Mouse (Mus musculus) limb, embryonic 11.5 days (tissue): Measurements from ENCODE around the gene Zfp956. TPM values are rescaled to one million over a fixed set of nuclear protein-coding genes. Genes with fewer than 3 reads are reported as not detected.
A peak's percentile ranks its signal among the peaks of the same experiment; 100 is the strongest.

Experiments
- ATAC-seq: fragments of 200-750 bp; cut with Nextera tagmentation; 2 replicates; pipeline ENCODE4 v1.8.0; 2017; ENCODE audit warnings: low read depth; ENCODE audit not compliant: insufficient number of reproducible peaks, low FRiP score, low TSS enrichment
- DNase-seq: peaks from one replicate; pipeline ENCODE4 v3.0.0-alpha.2; 2015; ENCODE audit warnings: low spot score
- H3K27ac ChIP-seq: fragments of 300-500 bp; sonication (generic); replicated peaks from 2 replicates; pipeline ENCODE4 v1.5.1; 2014; ENCODE audit warnings: low read depth, mild to moderate bottlenecking, low read length
- H3K27me3 ChIP-seq: fragments of 300-500 bp; sonication (generic); 2 replicates; pipeline ENCODE4 v1.6.1; 2014; ENCODE audit warnings: mild to moderate bottlenecking, low read length, mixed read lengths; ENCODE audit not compliant: control insufficient read depth, insufficient read depth
- H3K36me3 ChIP-seq: fragments of 300-500 bp; sonication (generic); 2 replicates; pipeline ENCODE4 v1.6.1; 2014; ENCODE audit warnings: mild to moderate bottlenecking, low read length, moderate library complexity, mixed read lengths; ENCODE audit not compliant: control insufficient read depth, insufficient read depth
- H3K4me1 ChIP-seq: fragments of 300-500 bp; sonication (generic); 2 replicates; pipeline ENCODE4 v1.6.1; 2014; ENCODE audit warnings: low read length, mixed read lengths; ENCODE audit not compliant: control insufficient read depth, insufficient read depth
- H3K4me2 ChIP-seq: fragments of 300-500 bp; sonication (generic); 2 replicates; pipeline ENCODE4 v1.6.1; 2014; ENCODE audit warnings: low read depth, mild to moderate bottlenecking, moderate library complexity; ENCODE audit not compliant: severe bottlenecking
- H3K4me3 ChIP-seq: fragments of 300-500 bp; sonication (generic); 2 replicates; pipeline ENCODE4 v1.5.1; 2014; ENCODE audit warnings: low read depth, low read length
- H3K9ac ChIP-seq: fragments of 300-500 bp; sonication (generic); 2 replicates; pipeline ENCODE4 v1.6.1; 2014; ENCODE audit warnings: mild to moderate bottlenecking, low read length
- H3K9me3 ChIP-seq: fragments of 300-500 bp; sonication (generic); 2 replicates; pipeline ENCODE4 v1.6.1; 2016; ENCODE audit warnings: low read length; ENCODE audit not compliant: control insufficient read depth
- WGBS: fragments of 180-500 bp; shearing (Covaris S2); extraction: QIAGEN DNeasy Blood & Tissue Kit; methylation state at CpG from one replicate; pipeline ENCODE4 v1.1.7; 2014; 5-methylcytosine and 5-hydroxymethylcytosine counted together
- polyA plus RNA-seq: library from polyadenylated mRNA; unstranded; fragments of >200 nt; fragmentation: Nextera tagmentation; extraction: Ambion mirVana; gene quantifications from 2 replicates; pipeline ENCODE4 v1.2.1, GENCODE M21; 2014

Gene Zfp956
- polyA plus RNA-seq: 8.8 and 11.9 TPM in 2 replicates

DNA sequence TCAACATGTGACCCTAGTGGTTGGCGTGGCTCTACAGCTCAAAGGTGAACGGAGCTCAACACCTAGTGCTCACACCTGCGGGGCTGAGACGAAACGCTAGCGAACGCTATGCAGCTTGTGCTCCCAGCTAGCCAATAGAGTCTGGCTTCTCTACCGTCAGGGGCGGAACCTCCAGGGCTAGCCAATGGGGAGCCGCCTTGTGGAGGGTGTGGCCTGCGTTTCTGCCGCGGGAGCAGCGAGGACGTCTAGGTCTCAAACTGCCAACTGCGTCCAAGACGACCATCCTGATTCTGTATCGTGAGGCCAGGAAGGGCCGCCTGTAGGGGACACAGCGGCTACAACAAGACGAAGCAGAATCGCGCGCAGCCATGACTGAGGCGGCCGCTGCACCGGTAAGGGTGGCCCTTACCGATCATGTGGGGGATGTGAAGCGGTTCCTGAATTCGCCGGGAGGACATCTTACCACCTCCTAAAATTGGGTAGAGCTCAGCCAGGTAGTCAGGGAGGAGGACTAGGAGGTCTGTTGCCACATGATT, at the start of gene Zfp956:
Gene Zfp956 (plus strand): TSS at position 200 of the 536 bp plus-strand sequence.
- no peaks in the 10 kb centered on the region for H3K36me3 ChIP-seq
- H3K4me2 ChIP-seq: peak within 1 kb of the TSS; percentile 75
- no peaks in the 10 kb centered on the region for H3K9me3 ChIP-seq
- H3K27me3 ChIP-seq: no peaks in the 10 kb centered on the region
- DNase-seq (peak; percentile 94), ATAC-seq (peak; percentile 97)
- H3K4me3 ChIP-seq: peak within 1 kb of the TSS; percentile 67
- H3K4me1 ChIP-seq: 0 out of 2 replicates have a peak, but pooled peaks cover 2% of the 10 kb centered on the region
- WGBS: under 1% methylated on average over 31 of the region's 31 CpGs
- H3K9ac ChIP-seq: peak within 1 kb of the TSS; percentile 74
- H3K27ac ChIP-seq: 0 out of 2 replicates have a peak within 1 kb of the TSS, but pooled peaks have one; percentile 30

DNA sequence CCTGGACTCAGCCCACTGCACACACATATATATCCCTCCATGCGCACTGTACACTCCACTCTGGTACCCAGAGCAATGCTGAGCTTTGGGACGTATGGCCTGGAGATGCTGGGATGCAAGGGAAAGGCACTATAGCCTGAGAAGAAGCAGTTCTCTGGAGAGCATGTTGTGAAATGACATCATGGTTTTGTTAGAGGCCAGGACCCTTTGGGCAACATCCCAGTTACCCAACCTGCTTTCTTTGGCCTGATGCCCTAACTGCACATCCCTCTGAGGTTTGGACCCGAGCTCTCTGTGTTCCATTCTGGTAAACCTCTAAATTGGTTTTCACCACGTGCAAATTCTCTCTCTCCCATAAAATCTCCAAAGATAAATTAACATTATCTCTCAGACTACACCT, 49.6 kb upstream of the Zfp956 start:
- ATAC-seq (no peak), DNase-seq (no peak)
- peaks cover 24% of the 10 kb centered on the region for H3K36me3 ChIP-seq
- WGBS: 86% methylated on average over 4 of the region's 4 CpGs
- no peak overlapping the region for H3K9ac ChIP-seq
- H3K9me3 ChIP-seq: no peaks in the 10 kb centered on the region
- H3K27ac ChIP-seq: no peak overlapping the region
- peaks cover 4% of the 10 kb centered on the region; the same call in 1 of the 2 replicates for H3K27me3 ChIP-seq
- H3K4me1 ChIP-seq: no peaks in the 10 kb centered on the region
- H3K4me3 ChIP-seq: no peak overlapping the region
- no peak overlapping the region for H3K4me2 ChIP-seq

DNA sequence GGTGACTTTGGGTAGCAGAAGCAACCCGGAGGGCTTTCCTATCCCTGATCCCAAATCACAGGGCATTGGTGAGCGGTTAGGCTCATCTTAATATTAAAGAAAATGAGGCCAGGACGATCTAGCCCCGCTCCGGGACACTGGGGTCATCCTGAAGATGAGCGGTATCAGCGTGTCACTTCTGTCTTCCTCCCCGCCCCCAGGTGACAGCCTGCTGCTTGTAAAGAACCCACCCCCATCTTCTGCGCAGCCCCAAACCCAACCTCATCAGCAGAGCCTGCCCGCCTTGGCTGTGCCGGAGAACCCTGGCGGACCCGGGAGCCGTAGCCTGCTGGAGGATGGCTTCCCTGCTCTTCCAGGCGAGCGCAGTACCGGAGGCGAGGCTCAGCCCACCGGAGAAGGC, 48.8 kb upstream of the Zfp956 start:
- WGBS: 28% methylated on average over 19 of the region's 19 CpGs
- H3K4me1 ChIP-seq: no peaks in the 10 kb centered on the region
- peaks cover 22% of the 10 kb centered on the region for H3K36me3 ChIP-seq
- H3K9me3 ChIP-seq: no peaks in the 10 kb centered on the region
- no peak for DNase-seq
- peaks cover 4% of the 10 kb centered on the region; the same call in 1 of the 2 replicates for H3K27me3 ChIP-seq
- no peak overlapping the region for H3K9ac ChIP-seq
- ATAC-seq: no peak
- H3K4me3 ChIP-seq: no peak overlapping the region
- no peak overlapping the region for H3K4me2 ChIP-seq
- H3K27ac ChIP-seq: no peak overlapping the region

DNA sequence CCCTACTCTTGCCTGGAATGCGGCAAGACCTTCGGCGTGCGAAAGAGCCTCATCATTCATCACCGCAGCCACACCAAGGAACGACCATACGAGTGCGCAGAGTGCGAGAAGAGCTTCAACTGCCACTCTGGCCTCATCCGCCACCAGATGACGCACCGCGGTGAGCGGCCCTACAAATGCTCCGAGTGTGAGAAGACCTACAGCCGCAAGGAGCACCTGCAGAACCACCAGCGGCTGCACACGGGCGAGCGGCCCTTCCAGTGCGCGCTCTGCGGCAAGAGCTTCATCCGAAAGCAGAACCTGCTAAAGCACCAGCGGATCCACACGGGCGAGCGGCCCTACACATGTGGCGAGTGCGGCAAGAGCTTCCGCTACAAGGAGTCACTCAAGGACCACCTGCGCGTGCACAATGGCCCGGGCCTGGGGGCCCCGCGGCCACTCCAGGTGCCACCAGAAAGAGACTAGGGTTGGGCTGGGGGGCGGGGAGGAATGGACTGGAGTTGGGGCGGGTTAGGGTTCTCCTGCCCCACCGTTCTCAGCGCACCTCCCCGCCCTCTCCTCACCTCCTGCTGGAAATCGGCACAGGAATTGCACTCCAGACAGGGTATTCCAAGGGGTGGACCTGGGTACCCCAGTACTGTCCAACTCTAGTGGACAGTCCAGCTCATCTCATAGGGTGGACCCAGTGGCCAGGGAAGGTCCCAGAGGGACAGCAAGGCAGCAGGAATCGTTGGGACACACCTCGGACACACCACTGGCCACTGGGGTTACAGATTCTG, 48.1 kb upstream of the Zfp956 start:
- peaks cover 4% of the 10 kb centered on the region; the same call in 1 of the 2 replicates for H3K27me3 ChIP-seq
- WGBS: 51% methylated on average over 44 of the region's 44 CpGs
- H3K9ac ChIP-seq: no peak overlapping the region
- H3K4me2 ChIP-seq: no peak overlapping the region
- H3K4me1 ChIP-seq: no peaks in the 10 kb centered on the region
- no peak overlapping the region for H3K4me3 ChIP-seq
- no peaks in the 10 kb centered on the region for H3K9me3 ChIP-seq
- H3K36me3 ChIP-seq: peaks cover 22% of the 10 kb centered on the region
- no peak for ATAC-seq
- no peak overlapping the region for H3K27ac ChIP-seq
- DNase-seq: peak; percentile 38

DNA sequence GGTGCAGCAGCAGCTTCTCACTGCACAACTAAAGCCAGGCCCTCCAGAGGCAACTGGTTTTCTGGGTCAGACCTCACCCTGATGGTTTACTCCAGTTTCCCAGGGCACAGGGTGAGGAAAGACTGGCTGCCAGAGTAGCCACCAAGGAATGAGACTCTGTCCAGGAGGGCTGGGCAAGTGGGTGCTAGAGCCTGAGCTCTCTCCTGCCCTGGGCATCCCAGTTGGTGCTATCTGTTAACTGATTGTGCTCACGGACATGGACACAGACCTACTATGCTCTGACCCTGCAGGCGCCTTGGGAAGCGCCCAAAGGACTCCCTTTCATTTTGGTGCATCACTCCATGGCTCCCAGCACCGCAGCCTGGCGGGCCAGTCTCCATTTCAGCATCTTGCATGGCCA, 46.9 kb upstream of the Zfp956 start:
- H3K9me3 ChIP-seq: no peaks in the 10 kb centered on the region
- ATAC-seq: no peak
- no peak for DNase-seq
- H3K27me3 ChIP-seq: peaks cover 4% of the 10 kb centered on the region; the same call in 1 of the 2 replicates
- H3K4me3 ChIP-seq: no peak overlapping the region
- H3K4me1 ChIP-seq: no peaks in the 10 kb centered on the region
- WGBS: 94% methylated on average over 5 of the region's 5 CpGs
- no peak overlapping the region for H3K9ac ChIP-seq
- H3K36me3 ChIP-seq: peaks cover 22% of the 10 kb centered on the region
- H3K27ac ChIP-seq: no peak overlapping the region
- no peak overlapping the region for H3K4me2 ChIP-seq

DNA sequence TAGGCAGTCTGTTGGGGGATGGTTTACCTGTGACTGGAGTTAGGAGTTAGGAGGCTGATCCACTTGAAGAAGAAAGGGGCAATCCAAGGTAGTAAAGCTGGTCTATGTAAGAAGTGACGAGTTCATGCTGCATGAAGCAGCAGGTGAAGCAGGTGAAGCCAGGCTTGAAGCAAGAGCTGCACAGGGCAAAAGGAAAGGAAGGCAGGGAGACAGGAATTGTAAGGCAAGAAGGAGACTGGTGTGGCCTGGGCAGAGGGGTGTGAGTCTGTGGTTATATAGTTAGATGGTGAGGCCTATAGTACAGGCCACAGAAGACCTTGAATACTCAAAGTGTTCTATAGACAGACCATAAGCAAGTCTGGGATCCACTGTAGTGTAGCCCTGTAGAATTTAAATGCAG, 44.2 kb upstream of the Zfp956 start:
- no peak overlapping the region for H3K4me2 ChIP-seq
- peaks cover 19% of the 10 kb centered on the region for H3K36me3 ChIP-seq
- DNase-seq (no peak), ATAC-seq (no peak)
- no peak overlapping the region for H3K27ac ChIP-seq
- WGBS: 86% methylated on average over 1 of the region's 1 CpGs
- H3K9me3 ChIP-seq: no peaks in the 10 kb centered on the region
- no peak overlapping the region for H3K4me3 ChIP-seq
- H3K4me1 ChIP-seq: no peaks in the 10 kb centered on the region
- no peak overlapping the region for H3K9ac ChIP-seq
- H3K27me3 ChIP-seq: peaks cover 4% of the 10 kb centered on the region; the same call in 1 of the 2 replicates

DNA sequence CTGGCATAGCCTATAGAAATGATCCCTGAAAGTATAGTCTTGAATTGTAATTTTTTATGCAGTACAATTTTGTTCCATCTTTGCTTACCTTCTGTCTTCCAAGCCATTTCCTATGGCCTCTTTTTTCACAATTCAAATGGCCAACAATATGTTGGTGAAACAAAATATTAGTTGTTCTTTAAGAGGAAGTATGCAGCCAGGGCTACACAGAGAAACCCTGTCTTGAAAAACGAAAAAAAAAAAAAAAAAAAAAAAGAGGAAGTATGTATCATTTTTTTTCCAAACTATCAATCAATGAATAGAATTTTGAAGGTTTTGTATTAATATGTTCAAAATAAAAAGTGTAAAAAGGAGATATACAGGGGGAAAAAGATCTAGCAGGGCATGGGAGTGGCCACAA, 41.5 kb upstream of the Zfp956 start:
- Histone ChIP-seq H3K4me3 (no peak overlapping the region), H3K27ac (no peak overlapping the region), H3K4me1 (no peaks in the 10 kb centered on the region), H3K9me3 (no peaks in the 10 kb centered on the region), H3K9ac (no peak overlapping the region), H3K4me2 (no peak overlapping the region), H3K27me3 (no peaks in the 10 kb centered on the region), H3K36me3 (no peaks in the 10 kb centered on the region; the same call in 1 of the 2 replicates)
- no peak for ATAC-seq
- 71% methylated on average over 1 of the region's 1 CpGs for WGBS
- DNase-seq: no peak

DNA sequence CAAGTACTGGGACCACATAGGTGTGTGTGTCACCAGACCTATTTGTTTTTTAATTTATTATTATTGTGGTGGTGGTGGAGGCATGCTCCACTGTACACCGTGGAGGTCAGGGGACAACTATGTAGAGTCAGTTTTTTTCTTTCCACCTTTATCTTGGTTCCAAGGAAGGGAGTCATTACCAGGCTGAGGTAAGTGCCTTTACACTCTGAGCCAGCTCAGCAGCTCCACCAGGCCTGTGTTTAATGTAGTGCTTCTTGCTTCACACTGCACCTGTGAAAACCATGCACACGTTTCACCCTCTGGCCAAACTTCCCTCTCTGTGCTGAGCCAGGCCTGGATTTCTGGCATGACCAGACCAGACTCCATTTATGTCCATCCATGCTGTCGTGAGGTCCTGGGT, 40.2 kb upstream of the Zfp956 start:
- H3K4me2 ChIP-seq: no peak overlapping the region
- ATAC-seq: no peak
- no peaks in the 10 kb centered on the region for H3K4me1 ChIP-seq
- H3K27me3 ChIP-seq: no peaks in the 10 kb centered on the region
- H3K36me3 ChIP-seq: no peaks in the 10 kb centered on the region
- no peaks in the 10 kb centered on the region for H3K9me3 ChIP-seq
- 59% methylated on average over 3 of the region's 3 CpGs for WGBS
- H3K4me3 ChIP-seq: no peak overlapping the region
- DNase-seq: no peak
- H3K27ac ChIP-seq: no peak overlapping the region
- H3K9ac ChIP-seq: no peak overlapping the region
